In genomic region chr3:73569286-73569685, GRCm38 (mm10) we compare ENCODE assay signal across 20 mouse cellular contexts.
DNase-seq lines count a peak whose midpoint lies in the region; ATAC-seq and TF ChIP-seq lines count a peak whose summit lies in the region.
"Had no signal": no experiment of that assay in that cellular context is flagged by ENCODE, and none has a peak within 500 bp of the region (broad histone marks: within the 10 kb centered on the region; RNA-seq: fewer than 3 reads in every experiment).

No protein-coding gene starts in this region.

- TF ChIP-seq EP300 in stomach, postnatal 0 days (optimal IDR thresholded peaks at IDR 0.05) = no peak

- H3K4me3 ChIP-seq in stomach, embryonic 16.5 days (replicated peaks; ENCODE audit: low read length) = no peak overlapping the region
- no peak overlapping the region for H3K4me3 ChIP-seq in stomach, postnatal 0 days (ENCODE audit: low read depth, low read length)
- H3K4me3 ChIP-seq in embryonic facial prominence, embryonic 10.5 days = no peak overlapping the region
- H3K4me3 ChIP-seq: embryonic facial prominence, embryonic 12.5 days; forebrain, embryonic 13.5 days; forebrain, embryonic 15.5 days had no signal

- peak; percentile 58; the same call in 1 of the 2 replicates for ATAC-seq in stomach, embryonic 16.5 days (ENCODE audit: insufficient read depth, low FRiP score)
- no peak for ATAC-seq in stomach, postnatal 0 days (ENCODE audit: low FRiP score, low TSS enrichment)
- ATAC-seq: activated CD4-positive, CD25-positive, alpha-beta regulatory T cell, adult 4 months; forebrain, embryonic 13.5 days; forebrain, embryonic 15.5 days; forebrain, postnatal 0 days; Patski had no signal

- WGBS in stomach, embryonic 16.5 days = 46% methylated on average over 3 of the region's 3 CpGs
- 38% methylated on average over 3 of the region's 3 CpGs for WGBS in stomach, postnatal 0 days
- WGBS in embryonic facial prominence, embryonic 10.5 days = 84% methylated on average over 3 of the region's 3 CpGs

- H3K4me1 ChIP-seq in stomach, embryonic 16.5 days (ENCODE audit: control insufficient read depth, insufficient read depth, low read length) = no peaks in the 10 kb centered on the region
- H3K4me1 ChIP-seq in stomach, postnatal 0 days (replicated peaks; ENCODE audit: control insufficient read depth, insufficient read depth) = no peaks in the 10 kb centered on the region
- H3K4me1 ChIP-seq in embryonic facial prominence, embryonic 10.5 days = no peaks in the 10 kb centered on the region
- H3K4me1 ChIP-seq: embryonic facial prominence, embryonic 12.5 days; forebrain, embryonic 13.5 days; forebrain, embryonic 15.5 days had no signal

- H3K27ac ChIP-seq in stomach, embryonic 16.5 days (ENCODE audit: low read length) = no peak overlapping the region
- no peak overlapping the region for H3K27ac ChIP-seq in stomach, postnatal 0 days (replicated peaks)
- H3K27ac ChIP-seq in embryonic facial prominence, embryonic 10.5 days (replicated peaks) = no peak overlapping the region
- H3K27ac ChIP-seq: embryonic facial prominence, embryonic 12.5 days; forebrain, embryonic 13.5 days; forebrain, embryonic 15.5 days had no signal

- no peak for DNase-seq in stomach, postnatal 0 days (ENCODE audit: low spot score)
- peak; percentile 43 for DNase-seq in R1 (ENCODE audit: low read depth, low spot score)
- DNase-seq in embryonic facial prominence, embryonic 10.5 days (ENCODE audit: low spot score) = no peak
- no peak for DNase-seq in frontal cortex, postnatal 36 days (ENCODE audit: low spot score in 2 of 2)
- DNase-seq: adrenal gland, adult 8-10 months; adrenal gland, postnatal 14 days; adrenal gland, postnatal 36 days; cerebellum, adult 11-12 months; cerebellum, adult 2 months; cerebellum, adult 9-10 months; cerebellum, postnatal 14 days; cerebellum, postnatal 36 days; embryo, embryonic 11 days; forebrain, postnatal 0 days had no signal

- no peak for TF ChIP-seq CTCF in stomach, postnatal 0 days (IDR thresholded peaks at IDR 0.05; ENCODE audit: low read depth)

- no peaks in the 10 kb centered on the region for H3K27me3 ChIP-seq in stomach, embryonic 16.5 days (ENCODE audit: control insufficient read depth, insufficient read depth, low read length)
- no peaks in the 10 kb centered on the region for H3K27me3 ChIP-seq in stomach, postnatal 0 days (ENCODE audit: control insufficient read depth, insufficient read depth, low read length)
- no peaks in the 10 kb centered on the region for H3K27me3 ChIP-seq in embryonic facial prominence, embryonic 10.5 days (replicated peaks; ENCODE audit: low read depth, poor library complexity, severe bottlenecking)
- H3K27me3 ChIP-seq: embryonic facial prominence, embryonic 12.5 days; forebrain, embryonic 13.5 days; forebrain, embryonic 15.5 days; Patski had no signal

- H3K9me3 ChIP-seq in stomach, embryonic 16.5 days (replicated peaks; ENCODE audit: control insufficient read depth, low read length) = no peaks in the 10 kb centered on the region
- H3K9me3 ChIP-seq in stomach, postnatal 0 days (ENCODE audit: control insufficient read depth, low read length) = no peaks in the 10 kb centered on the region
- H3K9me3 ChIP-seq in embryonic facial prominence, embryonic 10.5 days = no peaks in the 10 kb centered on the region
- H3K9me3 ChIP-seq: embryonic facial prominence, embryonic 12.5 days; forebrain, embryonic 13.5 days; forebrain, embryonic 15.5 days had no signal

- no peak overlapping the region for H3K4me2 ChIP-seq in stomach, embryonic 16.5 days (ENCODE audit: low read depth, low read length)
- H3K4me2 ChIP-seq in stomach, postnatal 0 days (replicated peaks; ENCODE audit: low read depth) = no peak overlapping the region
- H3K4me2 ChIP-seq: embryonic facial prominence, embryonic 12.5 days; forebrain, embryonic 13.5 days; forebrain, embryonic 15.5 days had no signal

- no peaks in the 10 kb centered on the region for H3K36me3 ChIP-seq in stomach, embryonic 16.5 days (ENCODE audit: control insufficient read depth, insufficient read depth, low read length)
- no peaks in the 10 kb centered on the region for H3K36me3 ChIP-seq in stomach, postnatal 0 days (ENCODE audit: control insufficient read depth, insufficient read depth, low read length)
- no peaks in the 10 kb centered on the region for H3K36me3 ChIP-seq in embryonic facial prominence, embryonic 10.5 days (replicated peaks)
- H3K36me3 ChIP-seq: embryonic facial prominence, embryonic 12.5 days; forebrain, embryonic 15.5 days had no signal

- H3K9ac ChIP-seq in stomach, embryonic 16.5 days (ENCODE audit: low read length) = no peak overlapping the region
- no peak overlapping the region for H3K9ac ChIP-seq in stomach, postnatal 0 days (ENCODE audit: low read length)
- H3K9ac ChIP-seq: embryonic facial prominence, embryonic 12.5 days; forebrain, embryonic 13.5 days; forebrain, embryonic 15.5 days; forebrain, postnatal 0 days had no signal
